9 mouse cellular contexts compared by ENCODE assay signal in genomic region chr3:66980111-66980975, GRCm38 (mm10). TPM values are rescaled to one million over a fixed set of nuclear protein-coding genes. Genes with fewer than 3 reads are reported as not detected.
DNase-seq lines count a peak whose midpoint lies in the region; ATAC-seq and TF ChIP-seq lines count a peak whose summit lies in the region.
"Had no signal": no experiment of that assay in that cellular context is flagged by ENCODE, and none has a peak within 500 bp of the region (broad histone marks: within the 10 kb centered on the region; RNA-seq: fewer than 3 reads in every experiment).

No protein-coding gene starts in this region.

- TF ChIP-seq POLR2A in ES-Bruce4 (IDR thresholded peaks at IDR 0.05; ENCODE audit: insufficient read depth, low read length) = no peak

- peak overlapping the region; percentile 53 for H3K4me3 ChIP-seq in ES-Bruce4 (ENCODE audit: low read depth, low read length)
- H3K4me3 ChIP-seq in heart, embryonic 16.5 days (ENCODE audit: low read length) = peak overlapping the region; percentile 53
- peak overlapping the region; percentile 55 for H3K4me3 ChIP-seq in liver, embryonic 16.5 days (ENCODE audit: low read depth, low read length)

- no peaks in the 10 kb centered on the region for H3K36me3 ChIP-seq in ES-Bruce4 (ENCODE audit: control insufficient read depth, insufficient read depth, low read length, poor library complexity, severe bottlenecking)
- H3K36me3 ChIP-seq in heart, embryonic 16.5 days (ENCODE audit: control insufficient read depth, insufficient read depth) = no peaks in the 10 kb centered on the region
- H3K36me3 ChIP-seq in liver, embryonic 16.5 days (ENCODE audit: control insufficient read depth, insufficient read depth) = no peaks in the 10 kb centered on the region

- peak; percentile 21 for DNase-seq in R1 (ENCODE audit: low read depth, low spot score)
- no peak for DNase-seq in gastrocnemius, postnatal 14 days
- no peak for DNase-seq in right cerebral cortex, postnatal 36 days (ENCODE audit: low spot score in 2 of 2)
- DNase-seq in spleen, postnatal 14 days (ENCODE audit: low spot score in 2 of 2) = no peak

- no peak for TF ChIP-seq EP300 in ES-Bruce4 (IDR thresholded peaks at IDR 0.05; ENCODE audit: insufficient read depth, low read depth, low read length)

- peak overlapping the region; percentile 79 for H3K4me2 ChIP-seq in heart, embryonic 16.5 days (ENCODE audit: low read depth, low read length)
- H3K4me2 ChIP-seq in liver, embryonic 16.5 days (ENCODE audit: low read depth, low read length) = peak overlapping the region; percentile 66

- no peaks in the 10 kb centered on the region for H3K9me3 ChIP-seq in ES-Bruce4 (replicated peaks; ENCODE audit: control insufficient read depth, insufficient read depth, low read length, poor library complexity, severe bottlenecking)
- H3K9me3 ChIP-seq in heart, embryonic 16.5 days (replicated peaks; ENCODE audit: control insufficient read depth, low read length) = no peaks in the 10 kb centered on the region
- H3K9me3 ChIP-seq in liver, embryonic 16.5 days (replicated peaks; ENCODE audit: control insufficient read depth, low read length) = no peaks in the 10 kb centered on the region

- peaks cover 44% of the 10 kb centered on the region for H3K27me3 ChIP-seq in ES-Bruce4 (ENCODE audit: control insufficient read depth, insufficient read depth, low read length, poor library complexity, severe bottlenecking)
- H3K27me3 ChIP-seq in heart, embryonic 16.5 days (ENCODE audit: control insufficient read depth, insufficient read depth, low read length) = peaks cover 52% of the 10 kb centered on the region
- peaks cover 75% of the 10 kb centered on the region for H3K27me3 ChIP-seq in liver, embryonic 16.5 days (ENCODE audit: control insufficient read depth, insufficient read depth, low read depth, low read length)

- WGBS in heart, embryonic 16.5 days = 4% methylated on average over 29 of the region's 29 CpGs
- 2% methylated on average over 29 of the region's 29 CpGs for WGBS in liver, embryonic 16.5 days (ENCODE audit: insufficient replicate concordance)

- intact Hi-C loops in gastrocnemius, postnatal 14 days (cut with DNase I; ENCODE audit: low total_unique reads) = no loop called here

- H3K4me1 ChIP-seq in ES-Bruce4 (ENCODE audit: control insufficient read depth, insufficient read depth, low read length) = no peaks in the 10 kb centered on the region
- peaks cover 16% of the 10 kb centered on the region for H3K4me1 ChIP-seq in heart, embryonic 16.5 days (ENCODE audit: control insufficient read depth, insufficient read depth, low read length)
- peaks cover 6% of the 10 kb centered on the region for H3K4me1 ChIP-seq in liver, embryonic 16.5 days (ENCODE audit: control insufficient read depth, low read depth, low read length)

- no peak for ATAC-seq in heart, embryonic 16.5 days (replicated peaks; ENCODE audit: extremely low read depth, insufficient read depth, low FRiP score)
- ATAC-seq in liver, embryonic 16.5 days (ENCODE audit: low read depth) = 0 out of 2 replicates have a peak, but pooled peaks have one; percentile 4
- no peak for ATAC-seq in cerebellum, adult (ENCODE audit: insufficient number of reproducible peaks, low FRiP score, low TSS enrichment)

- H3K27ac ChIP-seq in ES-Bruce4 (ENCODE audit: insufficient read depth, low read length) = no peak overlapping the region
- no peak overlapping the region for H3K27ac ChIP-seq in heart, embryonic 16.5 days (ENCODE audit: low read length)
- H3K27ac ChIP-seq in liver, embryonic 16.5 days (ENCODE audit: low read length) = no peak overlapping the region

- peak overlapping the region; percentile 57 for H3K9ac ChIP-seq in ES-Bruce4 (ENCODE audit: low read depth, poor library complexity, severe bottlenecking)
- peak overlapping the region; percentile 35; the same call in 1 of the 2 replicates for H3K9ac ChIP-seq in heart, embryonic 16.5 days (ENCODE audit: low read length)
- no peak overlapping the region for H3K9ac ChIP-seq in liver, embryonic 16.5 days (ENCODE audit: low read depth, low read length)

- TF ChIP-seq CTCF in ES-Bruce4 (IDR thresholded peaks at IDR 0.05; ENCODE audit: low read depth, low read length) = no peak

RNA-seq across cellular contexts. Expression of gene Rsrc1, which starts 0.8 kb away (rescaled TPM):
- polyA plus RNA-seq in ES-Bruce4 (2011; ENCODE audit: insufficient read depth, insufficient read length, low read depth, missing spikeins) = 57.4 and 57.8 TPM in 2 replicates
- polyA plus RNA-seq in heart, embryonic 16.5 days (2015; fragmentation: Nextera tagmentation; extraction: Ambion mirVana) = 18.3 and 22.9 TPM in 2 replicates
- 6.1 and 6.9 TPM in 2 replicates for polyA plus RNA-seq in liver, embryonic 16.5 days (2015; fragmentation: Nextera tagmentation; extraction: Ambion mirVana)
- 10 to 100 TPM; 17.0 to 19.1 TPM for total RNA-seq in gastrocnemius, postnatal 14 days (2021)

RNA-seq across cellular contexts. Expression of gene Shox2, which starts 1.2 kb away (rescaled TPM):
- polyA plus RNA-seq in ES-Bruce4 (2011; ENCODE audit: insufficient read depth, insufficient read length, low read depth, missing spikeins) = 0.82 and 0.88 TPM in 2 replicates
- 3.6 and 4.4 TPM in 2 replicates for polyA plus RNA-seq in heart, embryonic 16.5 days (2015; fragmentation: Nextera tagmentation; extraction: Ambion mirVana)
- 0.18 and 0.25 TPM in 2 replicates for polyA plus RNA-seq in liver, embryonic 16.5 days (2015; fragmentation: Nextera tagmentation; extraction: Ambion mirVana)
- total RNA-seq in gastrocnemius, postnatal 14 days (2021) = 1 to 10 TPM; 4.3 TPM
- total RNA-seq: common myeloid progenitor, adult 5-6 weeks had no signal
